In the genomic region with DNA sequence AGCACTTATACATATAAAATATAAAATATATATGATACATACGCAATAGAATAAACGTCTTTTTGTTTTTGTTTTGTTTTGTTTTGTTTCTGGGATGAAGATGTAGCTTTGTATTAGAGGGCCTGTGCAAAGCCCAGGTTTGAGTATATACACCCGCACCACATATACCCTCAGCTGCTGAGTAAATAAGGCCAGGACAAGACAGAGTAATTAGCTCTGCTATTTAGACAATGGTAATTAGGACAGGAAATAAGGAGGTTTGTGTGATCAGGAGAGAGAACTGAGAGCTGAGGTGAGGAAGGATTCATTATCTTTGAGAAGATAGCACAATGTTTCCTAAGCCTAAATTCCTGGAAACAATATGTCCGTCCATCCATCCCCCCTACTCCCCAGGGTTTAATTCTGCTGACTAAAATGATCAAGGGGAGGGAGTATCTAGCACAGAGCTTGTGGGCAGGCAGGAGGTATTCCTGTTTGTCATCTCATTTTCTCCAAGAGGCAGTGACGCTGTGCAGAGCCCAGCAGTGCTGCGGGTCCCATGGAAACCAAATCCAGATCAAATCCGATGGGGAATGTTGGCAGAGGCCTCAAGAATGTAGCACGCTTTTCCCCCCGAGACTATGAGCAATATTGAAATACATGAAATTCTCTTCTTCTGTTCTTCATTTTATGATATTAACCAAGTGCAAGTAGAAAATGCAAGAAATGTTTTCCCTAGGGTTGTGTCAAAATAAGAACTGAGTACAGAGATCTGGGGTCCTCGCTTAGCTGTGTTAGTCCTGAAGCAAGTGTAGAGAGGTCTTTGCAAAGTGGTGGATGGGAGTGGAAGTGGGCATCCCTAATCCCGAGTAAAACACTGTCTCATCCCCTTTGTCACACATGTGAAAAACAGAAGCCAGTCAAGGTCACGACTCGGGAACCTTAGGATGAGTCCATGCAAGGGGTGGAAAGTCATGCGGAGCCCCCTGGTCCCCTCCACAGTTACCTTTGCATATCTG, we compare ENCODE assay signal across 13 mouse cellular contexts. TPM values are rescaled to one million over a fixed set of nuclear protein-coding genes. Genes with fewer than 3 reads are reported as not detected.
A peak's percentile ranks its signal among the peaks of the same experiment; 100 is the strongest.
DNase-seq lines count a peak whose midpoint lies in the region; ATAC-seq and TF ChIP-seq lines count a peak whose summit lies in the region.
"Had no signal": no experiment of that assay in that cellular context is flagged by ENCODE, and none has a peak within 500 bp of the region (broad histone marks: within the 10 kb centered on the region; RNA-seq: fewer than 3 reads in every experiment).

No protein-coding gene starts in this region.

- no peak overlapping the region for H3K9ac ChIP-seq in hindbrain, embryonic 12.5 days
- H3K9ac ChIP-seq in hindbrain, postnatal 0 days (replicated peaks; ENCODE audit: low read length), result no peak overlapping the region
- H3K9ac ChIP-seq in neural tube, embryonic 15.5 days (replicated peaks), result no peak overlapping the region
- H3K9ac ChIP-seq: liver, postnatal 0 days had no signal

- no peaks in the 10 kb centered on the region for H3K36me3 ChIP-seq in hindbrain, embryonic 12.5 days
- H3K36me3 ChIP-seq in hindbrain, embryonic 10.5 days, result no peaks in the 10 kb centered on the region
- no peaks in the 10 kb centered on the region for H3K36me3 ChIP-seq in hindbrain, postnatal 0 days (ENCODE audit: insufficient read depth, low read length)
- H3K36me3 ChIP-seq in neural tube, embryonic 15.5 days, result no peaks in the 10 kb centered on the region

- no peaks in the 10 kb centered on the region for H3K9me3 ChIP-seq in hindbrain, embryonic 12.5 days (replicated peaks)
- H3K9me3 ChIP-seq in hindbrain, embryonic 10.5 days, result no peaks in the 10 kb centered on the region
- no peaks in the 10 kb centered on the region for H3K9me3 ChIP-seq in hindbrain, postnatal 0 days (ENCODE audit: low read length)
- H3K9me3 ChIP-seq in neural tube, embryonic 15.5 days (replicated peaks), result no peaks in the 10 kb centered on the region

- H3K27me3 ChIP-seq in hindbrain, embryonic 12.5 days, result no peaks in the 10 kb centered on the region
- H3K27me3 ChIP-seq in hindbrain, embryonic 10.5 days (ENCODE audit: insufficient read depth, poor library complexity, severe bottlenecking), result no peaks in the 10 kb centered on the region
- no peaks in the 10 kb centered on the region for H3K27me3 ChIP-seq in hindbrain, postnatal 0 days (ENCODE audit: insufficient read depth, low read length)
- H3K27me3 ChIP-seq in neural tube, embryonic 15.5 days (replicated peaks), result no peaks in the 10 kb centered on the region

- no peaks in the 10 kb centered on the region for H3K4me1 ChIP-seq in hindbrain, embryonic 12.5 days
- peaks cover 17% of the 10 kb centered on the region for H3K4me1 ChIP-seq in hindbrain, embryonic 10.5 days (replicated peaks)
- no peaks in the 10 kb centered on the region; the same call in 1 of the 2 replicates for H3K4me1 ChIP-seq in hindbrain, postnatal 0 days (ENCODE audit: insufficient read depth, low read length)
- peaks cover 5% of the 10 kb centered on the region; the same call in 1 of the 2 replicates for H3K4me1 ChIP-seq in neural tube, embryonic 15.5 days

- H3K4me2 ChIP-seq in hindbrain, embryonic 12.5 days (replicated peaks), result no peak overlapping the region
- no peak overlapping the region for H3K4me2 ChIP-seq in hindbrain, postnatal 0 days (ENCODE audit: low read depth, low read length)
- no peak overlapping the region for H3K4me2 ChIP-seq in neural tube, embryonic 15.5 days

- no peak for TF ChIP-seq CTCF in hindbrain, postnatal 0 days (IDR thresholded peaks at IDR 0.05; ENCODE audit: low read depth)

- H3K4me3 ChIP-seq in hindbrain, embryonic 12.5 days, result no peak overlapping the region
- H3K4me3 ChIP-seq in hindbrain, embryonic 10.5 days, result no peak overlapping the region
- H3K4me3 ChIP-seq in hindbrain, postnatal 0 days (ENCODE audit: low read length), result no peak overlapping the region
- H3K4me3 ChIP-seq in neural tube, embryonic 15.5 days (replicated peaks), result no peak overlapping the region
- H3K4me3 ChIP-seq: heart, adult 2 months had no signal

- H3K27ac ChIP-seq in hindbrain, embryonic 12.5 days, result peak overlapping the region; percentile 46
- H3K27ac ChIP-seq in hindbrain, embryonic 10.5 days, result no peak overlapping the region
- H3K27ac ChIP-seq in hindbrain, postnatal 0 days, result peak overlapping the region; percentile 54; the same call in 1 of the 2 replicates
- H3K27ac ChIP-seq in neural tube, embryonic 15.5 days (replicated peaks), result peak overlapping the region; percentile 63
- H3K27ac ChIP-seq: heart, adult 2 months had no signal

- ATAC-seq in hindbrain, embryonic 12.5 days (ENCODE audit: low FRiP score), result no peak
- ATAC-seq in hindbrain, postnatal 0 days, result peak; percentile 87
- peak; percentile 69; the same call in 1 of the 2 replicates for ATAC-seq in neural tube, embryonic 15.5 days (ENCODE audit: low FRiP score)
- no peak for ATAC-seq in activated CD4-positive, CD25-positive, alpha-beta regulatory T cell, adult 4 months
- ATAC-seq: liver, postnatal 0 days had no signal

- 68% methylated on average over 14 of the region's 14 CpGs for WGBS in hindbrain, embryonic 12.5 days
- 66% methylated on average over 14 of the region's 14 CpGs for WGBS in hindbrain, embryonic 10.5 days
- WGBS in hindbrain, postnatal 0 days, result 43% methylated on average over 14 of the region's 14 CpGs
- 65% methylated on average over 14 of the region's 14 CpGs for WGBS in neural tube, embryonic 15.5 days

- DNase-seq in hindbrain, embryonic 10.5 days (ENCODE audit: low spot score), result no peak
- peak; percentile 38 for DNase-seq in embryo, embryonic 10.5 days (ENCODE audit: low spot score)
- DNase-seq in hindbrain, postnatal 0 days (ENCODE audit: low spot score), result peak; percentile 62
- DNase-seq in kidney, postnatal 36 days, result no peak
- no peak for DNase-seq in lung, postnatal 36 days
- DNase-seq: heart, adult 2 months; kidney, postnatal 14 days; liver, postnatal 0 days; thymus, adult 2 months had no signal

RNA-seq across cellular contexts. Expression of gene Cebpe, which starts 24.9 kb away (rescaled TPM):
- polyA plus RNA-seq in hindbrain, embryonic 12.5 days (2016; fragmentation: Nextera tagmentation; extraction: Ambion mirVana), result 0.31 TPM in 1 of 2 replicates, not detected in the other
- polyA plus RNA-seq in hindbrain, embryonic 10.5 days (2016; fragmentation: Nextera tagmentation; extraction: Ambion mirVana), result not detected in 2 replicates
- not detected in 2 replicates for total RNA-seq in hindbrain, postnatal 0 days (2014; rRNA removed)
- polyA plus RNA-seq in hindbrain, postnatal 0 days (2015; fragmentation: Nextera tagmentation; extraction: Ambion mirVana), result not detected in 2 replicates
- polyA plus RNA-seq in neural tube, embryonic 15.5 days (2015; fragmentation: Nextera tagmentation; extraction: Ambion mirVana), result 0.12 and 0.29 TPM in 2 replicates
- polyA plus RNA-seq in activated CD4-positive, CD25-positive, alpha-beta regulatory T cell, adult 4 months (2017; shearing (Covaris generic)), result not detected
- total RNA-seq: heart, adult 2 months had no signal
- polyA plus RNA-seq: neural tube, embryonic 11.5 days had no signal

RNA-seq across cellular contexts. Expression of gene Gm29776, which starts 38.2 kb away (rescaled TPM):
- 0.16 and 0.21 TPM in 2 replicates for polyA plus RNA-seq in hindbrain, embryonic 12.5 days (2016; fragmentation: Nextera tagmentation; extraction: Ambion mirVana)
- 0.14 TPM in 2 replicates for polyA plus RNA-seq in hindbrain, embryonic 10.5 days (2016; fragmentation: Nextera tagmentation; extraction: Ambion mirVana)
- 0.31 and 0.61 TPM in 2 replicates for total RNA-seq in hindbrain, postnatal 0 days (2014; rRNA removed)
- polyA plus RNA-seq in hindbrain, postnatal 0 days (2015; fragmentation: Nextera tagmentation; extraction: Ambion mirVana), result 0.26 and 0.28 TPM in 2 replicates
- polyA plus RNA-seq in neural tube, embryonic 15.5 days (2015; fragmentation: Nextera tagmentation; extraction: Ambion mirVana), result 0.18 and 0.19 TPM in 2 replicates
- polyA plus RNA-seq in activated CD4-positive, CD25-positive, alpha-beta regulatory T cell, adult 4 months (2017; shearing (Covaris generic)), result not detected
- total RNA-seq: heart, adult 2 months had no signal
- polyA plus RNA-seq: liver, postnatal 0 days had no signal

RNA-seq across cellular contexts. Expression of gene Slc7a8, which starts 44.9 kb away (rescaled TPM):
- polyA plus RNA-seq in hindbrain, embryonic 12.5 days (2016; fragmentation: Nextera tagmentation; extraction: Ambion mirVana), result 3.9 and 5.7 TPM in 2 replicates
- polyA plus RNA-seq in hindbrain, embryonic 10.5 days (2016; fragmentation: Nextera tagmentation; extraction: Ambion mirVana), result 1.8 and 3.5 TPM in 2 replicates
- 8.9 and 10.6 TPM in 2 replicates for total RNA-seq in hindbrain, postnatal 0 days (2014; rRNA removed)
- 7.9 and 9.3 TPM in 2 replicates for polyA plus RNA-seq in hindbrain, postnatal 0 days (2015; fragmentation: Nextera tagmentation; extraction: Ambion mirVana)
- 6.1 and 8.1 TPM in 2 replicates for polyA plus RNA-seq in neural tube, embryonic 15.5 days (2015; fragmentation: Nextera tagmentation; extraction: Ambion mirVana)
- not detected for polyA plus RNA-seq in activated CD4-positive, CD25-positive, alpha-beta regulatory T cell, adult 4 months (2017; shearing (Covaris generic))

RNA-seq across cellular contexts. Expression of gene Acin1, which starts 50.1 kb away (rescaled TPM):
- polyA plus RNA-seq in hindbrain, embryonic 12.5 days (2016; fragmentation: Nextera tagmentation; extraction: Ambion mirVana), result 158 and 168 TPM in 2 replicates
- 130 and 147 TPM in 2 replicates for polyA plus RNA-seq in hindbrain, embryonic 10.5 days (2016; fragmentation: Nextera tagmentation; extraction: Ambion mirVana)
- 101 and 118 TPM in 2 replicates for total RNA-seq in hindbrain, postnatal 0 days (2014; rRNA removed)
- 102 and 106 TPM in 2 replicates for polyA plus RNA-seq in hindbrain, postnatal 0 days (2015; fragmentation: Nextera tagmentation; extraction: Ambion mirVana)
- polyA plus RNA-seq in neural tube, embryonic 15.5 days (2015; fragmentation: Nextera tagmentation; extraction: Ambion mirVana), result 113 and 115 TPM in 2 replicates
- polyA plus RNA-seq in activated CD4-positive, CD25-positive, alpha-beta regulatory T cell, adult 4 months (2017; shearing (Covaris generic)), result 100 to 1,000 TPM; 136 to 148 TPM

RNA-seq across cellular contexts. Expression of gene 1700123O20Rik, which starts 50.8 kb away (rescaled TPM):
- polyA plus RNA-seq in hindbrain, embryonic 12.5 days (2016; fragmentation: Nextera tagmentation; extraction: Ambion mirVana), result 83.3 and 86.4 TPM in 2 replicates
- 108 and 116 TPM in 2 replicates for polyA plus RNA-seq in hindbrain, embryonic 10.5 days (2016; fragmentation: Nextera tagmentation; extraction: Ambion mirVana)
- 29.6 and 37.9 TPM in 2 replicates for total RNA-seq in hindbrain, postnatal 0 days (2014; rRNA removed)
- 64.1 and 67.7 TPM in 2 replicates for polyA plus RNA-seq in hindbrain, postnatal 0 days (2015; fragmentation: Nextera tagmentation; extraction: Ambion mirVana)
- polyA plus RNA-seq in neural tube, embryonic 15.5 days (2015; fragmentation: Nextera tagmentation; extraction: Ambion mirVana), result 72.2 and 72.3 TPM in 2 replicates
- 10 to 100 TPM; 91.8 to 93.8 TPM for polyA plus RNA-seq in activated CD4-positive, CD25-positive, alpha-beta regulatory T cell, adult 4 months (2017; shearing (Covaris generic))

Comparison
In these comparisons a context has a peak if more than half of its experiments do, and no peak if none do; other contexts are left out.
1. ATAC-seq: peak in hindbrain, postnatal 0 days (single experiment) and neural tube, embryonic 15.5 days (single experiment); none in hindbrain, embryonic 12.5 days (single experiment) and activated CD4-positive, CD25-positive, alpha-beta regulatory T cell, adult 4 months (single experiment).
2. DNase-seq: peak in embryo, embryonic 10.5 days (single experiment) and hindbrain, postnatal 0 days (single experiment); none in hindbrain, embryonic 10.5 days (single experiment), kidney, postnatal 36 days (0 of 2) and lung, postnatal 36 days (single experiment).